Mouse (Mus musculus) neural tube, embryonic 12.5 days (tissue): ENCODE results near the gene A530032D15Rik. TPM values are rescaled to one million over a fixed set of nuclear protein-coding genes. Genes with fewer than 3 reads are reported as not detected.
"Not testable (repeated sequence)": the region's sequence is repeated elsewhere in the genome, so short reads cannot be mapped to it uniquely, and the experiment has no call there.

ENCODE experiments used
- ATAC-seq: fragments of 200-750 bp; cut with Nextera tagmentation; 2 replicates; pipeline ENCODE4 v1.8.0; 2017; ENCODE audit warnings: low read depth, mild to moderate bottlenecking, moderate TSS enrichment, moderate library complexity; ENCODE audit not compliant: low FRiP score
- H3K27ac ChIP-seq: fragments of 300-500 bp; sonication (generic); 2 replicates; pipeline ENCODE4 v1.5.1; 2016
- H3K27me3 ChIP-seq: fragments of 300-500 bp; sonication (generic); replicated peaks from 2 replicates; pipeline ENCODE4 v1.6.1; 2016; ENCODE audit warnings: mild to moderate bottlenecking
- H3K36me3 ChIP-seq: fragments of 300-500 bp; sonication (generic); 2 replicates; pipeline ENCODE4 v1.6.1; 2016; ENCODE audit warnings: mild to moderate bottlenecking
- H3K4me1 ChIP-seq: fragments of 300-500 bp; sonication (generic); 2 replicates; pipeline ENCODE4 v1.6.1; 2016
- H3K4me2 ChIP-seq: fragments of 300-500 bp; sonication (generic); replicated peaks from 2 replicates; pipeline ENCODE4 v1.6.1; 2016; ENCODE audit warnings: mild to moderate bottlenecking
- H3K4me3 ChIP-seq: fragments of 300-500 bp; sonication (generic); 2 replicates; pipeline ENCODE4 v1.5.1; 2016
- H3K9ac ChIP-seq: fragments of 300-500 bp; sonication (generic); 2 replicates; pipeline ENCODE4 v1.6.1; 2016; ENCODE audit warnings: mild to moderate bottlenecking
- H3K9me3 ChIP-seq: fragments of 300-500 bp; sonication (generic); 2 replicates; pipeline ENCODE4 v1.6.1; 2016; ENCODE audit warnings: mild to moderate bottlenecking
- WGBS: fragments of 180-500 bp; shearing (Covaris S2); methylation state at CpG from one replicate; pipeline ENCODE4 v1.1.7; 2016; 5-methylcytosine and 5-hydroxymethylcytosine counted together
- polyA plus RNA-seq: library from polyadenylated mRNA; unstranded; fragments of >200 nt; fragmentation: Nextera tagmentation; extraction: Ambion mirVana; gene quantifications from 2 replicates; pipeline ENCODE4 v1.2.1, GENCODE M21; 2016

A530032D15Rik gene
- polyA plus RNA-seq: not detected in 2 replicates

- H3K9ac ChIP-seq, H3K9me3 ChIP-seq, H3K4me1 ChIP-seq, H3K27ac ChIP-seq, H3K36me3 ChIP-seq, ATAC-seq, H3K27me3 ChIP-seq, H3K4me2 ChIP-seq, H3K4me3 ChIP-seq: not testable (repeated sequence)
- 100% methylated on average over 1 of the region's 7 CpGs for WGBS
These were observed at the start of gene A530032D15Rik for GRCm38 (mm10) chr1:85109753-85110152. Gene A530032D15Rik, minus strand, starts transcription at chr1:85109853.

- WGBS: 83% methylated on average over 4 of the region's 5 CpGs
- not testable (repeated sequence) for H3K27ac ChIP-seq, H3K9ac ChIP-seq, H3K4me3 ChIP-seq, H3K4me2 ChIP-seq, H3K9me3 ChIP-seq, ATAC-seq, H3K27me3 ChIP-seq, H3K4me1 ChIP-seq, H3K36me3 ChIP-seq
These were observed 45.5 kb upstream of the A530032D15Rik start for GRCm38 (mm10) chr1:85155151-85155550.

GRCm38 (mm10) chr1:85133671-85134070 is 24.0 kb upstream of the A530032D15Rik start:
- H3K27ac ChIP-seq, H3K27me3 ChIP-seq, H3K4me1 ChIP-seq, H3K36me3 ChIP-seq, ATAC-seq, H3K9ac ChIP-seq, H3K9me3 ChIP-seq, H3K4me3 ChIP-seq, H3K4me2 ChIP-seq: not testable (repeated sequence)
- 91% methylated on average over 19 of the region's 22 CpGs for WGBS

- not testable (repeated sequence) for H3K36me3 ChIP-seq, H3K4me1 ChIP-seq, H3K4me2 ChIP-seq, ATAC-seq, H3K27ac ChIP-seq, H3K9ac ChIP-seq, H3K9me3 ChIP-seq, H3K27me3 ChIP-seq, H3K4me3 ChIP-seq
- 91% methylated on average over 4 of the region's 4 CpGs for whole genome bisulfite sequencing
These were observed 12.2 kb upstream of the A530032D15Rik start for GRCm38 (mm10) chr1:85121841-85122240.

GRCm38 (mm10) chr1:85118341-85118740 is 8.7 kb upstream of the A530032D15Rik start:
- not testable (repeated sequence) for H3K36me3 ChIP-seq, H3K9me3 ChIP-seq, H3K9ac ChIP-seq, H3K4me3 ChIP-seq, H3K27ac ChIP-seq, H3K4me1 ChIP-seq, H3K27me3 ChIP-seq, ATAC-seq, H3K4me2 ChIP-seq
- WGBS: 81% methylated on average over 6 of the region's 6 CpGs

- 79% methylated on average over 4 of the region's 6 CpGs for WGBS
- not testable (repeated sequence) for H3K4me3 ChIP-seq, H3K4me1 ChIP-seq, H3K9me3 ChIP-seq, ATAC-seq, H3K36me3 ChIP-seq, H3K4me2 ChIP-seq, H3K9ac ChIP-seq, H3K27ac ChIP-seq, H3K27me3 ChIP-seq
These were observed 7.9 kb upstream of the A530032D15Rik start for GRCm38 (mm10) chr1:85117537-85117936.

- H3K36me3 ChIP-seq, H3K4me3 ChIP-seq, H3K9ac ChIP-seq, H3K4me1 ChIP-seq, H3K27ac ChIP-seq, H3K4me2 ChIP-seq, H3K9me3 ChIP-seq, ATAC-seq, H3K27me3 ChIP-seq: not testable (repeated sequence)
- WGBS: 50% methylated on average over 6 of the region's 6 CpGs
These were observed 5.2 kb upstream of the A530032D15Rik start for GRCm38 (mm10) chr1:85114666-85115402.

- not testable (repeated sequence) for H3K36me3 ChIP-seq, H3K27me3 ChIP-seq, H3K27ac ChIP-seq, H3K4me1 ChIP-seq, H3K4me2 ChIP-seq, H3K9me3 ChIP-seq, H3K9ac ChIP-seq, H3K4me3 ChIP-seq
- ATAC-seq: peak; percentile 58
- WGBS: 80% methylated on average over 3 of the region's 3 CpGs
These were observed 4.4 kb upstream of the A530032D15Rik start for GRCm38 (mm10) chr1:85114078-85114477.

- not testable (repeated sequence) for H3K36me3 ChIP-seq
These were observed 3.2 kb upstream of the A530032D15Rik start for GRCm38 (mm10) chr1:85112889-85113288.

GRCm38 (mm10) chr1:85112266-85112665 is 2.6 kb upstream of the A530032D15Rik start:
- not testable (repeated sequence) for ATAC-seq, H3K27me3 ChIP-seq, H3K4me2 ChIP-seq, H3K4me1 ChIP-seq, H3K4me3 ChIP-seq, H3K27ac ChIP-seq, H3K9me3 ChIP-seq, H3K36me3 ChIP-seq, H3K9ac ChIP-seq
- 89% methylated on average over 7 of the region's 7 CpGs for WGBS

More at GRCm38 (mm10) chr1:85112889-85113288, 3.2 kb upstream of the A530032D15Rik start:
- not testable (repeated sequence) for ATAC-seq, H3K27ac ChIP-seq, H3K9ac ChIP-seq, H3K4me3 ChIP-seq, H3K4me1 ChIP-seq, H3K4me2 ChIP-seq, H3K9me3 ChIP-seq, H3K27me3 ChIP-seq
- WGBS: 77% methylated on average over 2 of the region's 5 CpGs

- not testable (repeated sequence) for H3K36me3 ChIP-seq, H3K4me2 ChIP-seq, H3K4me3 ChIP-seq, H3K27me3 ChIP-seq, H3K4me1 ChIP-seq, H3K9ac ChIP-seq, H3K27ac ChIP-seq, H3K9me3 ChIP-seq, ATAC-seq
- WGBS: 74% methylated on average over 10 of the region's 10 CpGs
These were observed 1.9 kb upstream of the A530032D15Rik start for GRCm38 (mm10) chr1:85111572-85111971.

GRCm38 (mm10) chr1:85110876-85111275 is 1.2 kb upstream of the A530032D15Rik start:
- H3K4me3 ChIP-seq: not testable (repeated sequence)

GRCm38 (mm10) chr1:85106013-85106412 is 3.6 kb downstream of the A530032D15Rik start:
- ATAC-seq, H3K27me3 ChIP-seq, H3K9ac ChIP-seq, H3K4me1 ChIP-seq, H3K4me3 ChIP-seq, H3K27ac ChIP-seq, H3K4me2 ChIP-seq, H3K9me3 ChIP-seq, H3K36me3 ChIP-seq: not testable (repeated sequence)
- 69% methylated on average over 5 of the region's 6 CpGs for WGBS

More at GRCm38 (mm10) chr1:85110876-85111275, 1.2 kb upstream of the A530032D15Rik start:
- not testable (repeated sequence) for H3K9ac ChIP-seq, H3K9me3 ChIP-seq, H3K27ac ChIP-seq, H3K4me1 ChIP-seq, ATAC-seq, H3K36me3 ChIP-seq, H3K4me2 ChIP-seq, H3K27me3 ChIP-seq
- WGBS: 84% methylated on average over 3 of the region's 3 CpGs
